Mouse (Mus musculus) heart, embryonic 16.5 days (tissue): ENCODE measurements around the gene Tmem200b. TPM values are rescaled to one million over a fixed set of nuclear protein-coding genes. Genes with fewer than 3 reads are reported as not detected.

Experiments
- ATAC-seq: fragments of 200-750 bp; cut with Nextera tagmentation; replicated peaks from 2 replicates; pipeline ENCODE4 v1.8.0; 2017; ENCODE audit warnings: moderate number of reproducible peaks; ENCODE audit not compliant: insufficient read depth, low FRiP score; ENCODE audit errors: extremely low read depth
- H3K27ac ChIP-seq: fragments of 300-500 bp; sonication (generic); 2 replicates; pipeline ENCODE4 v1.5.1; 2014; ENCODE audit warnings: mild to moderate bottlenecking, low read length, control low read depth, moderate library complexity
- H3K27me3 ChIP-seq: fragments of 300-500 bp; sonication (generic); 2 replicates; pipeline ENCODE4 v1.6.1; 2014; ENCODE audit warnings: low read length, mixed read lengths; ENCODE audit not compliant: control insufficient read depth, insufficient read depth
- H3K36me3 ChIP-seq: fragments of 300-500 bp; sonication (generic); 2 replicates; pipeline ENCODE4 v1.6.1; 2014; ENCODE audit not compliant: control insufficient read depth, insufficient read depth
- H3K4me1 ChIP-seq: fragments of 300-500 bp; sonication (generic); 2 replicates; pipeline ENCODE4 v1.6.1; 2014; ENCODE audit warnings: low read length, mixed read lengths; ENCODE audit not compliant: control insufficient read depth, insufficient read depth
- H3K4me2 ChIP-seq: fragments of 300-500 bp; sonication (generic); 2 replicates; pipeline ENCODE4 v1.6.1; 2014; ENCODE audit warnings: low read depth, mild to moderate bottlenecking, control low read depth, low read length
- H3K4me3 ChIP-seq: fragments of 300-500 bp; sonication (generic); 2 replicates; pipeline ENCODE4 v1.5.1; 2014; ENCODE audit warnings: mild to moderate bottlenecking, control low read depth, low read length
- H3K9ac ChIP-seq: fragments of 300-500 bp; sonication (generic); 2 replicates; pipeline ENCODE4 v1.6.1; 2014; ENCODE audit warnings: low read length, control low read depth
- H3K9me3 ChIP-seq: fragments of 300-500 bp; sonication (generic); replicated peaks from 2 replicates; pipeline ENCODE4 v1.6.1; 2016; ENCODE audit warnings: low read length; ENCODE audit not compliant: control insufficient read depth
- WGBS: fragments of 180-500 bp; shearing (Covaris S2); extraction: QIAGEN DNeasy Blood & Tissue Kit; methylation state at CpG from one replicate; pipeline ENCODE4 v1.1.7; 2014; 5-methylcytosine and 5-hydroxymethylcytosine counted together
- polyA plus RNA-seq: library from polyadenylated mRNA; unstranded; fragments of >200 nt; fragmentation: Nextera tagmentation; extraction: Ambion mirVana; gene quantifications from 2 replicates; pipeline ENCODE4 v1.2.1, GENCODE M21; 2015

The Tmem200b gene
- polyA plus RNA-seq, 1 experiment from 2014 or later = 0.30 TPM

DNA sequence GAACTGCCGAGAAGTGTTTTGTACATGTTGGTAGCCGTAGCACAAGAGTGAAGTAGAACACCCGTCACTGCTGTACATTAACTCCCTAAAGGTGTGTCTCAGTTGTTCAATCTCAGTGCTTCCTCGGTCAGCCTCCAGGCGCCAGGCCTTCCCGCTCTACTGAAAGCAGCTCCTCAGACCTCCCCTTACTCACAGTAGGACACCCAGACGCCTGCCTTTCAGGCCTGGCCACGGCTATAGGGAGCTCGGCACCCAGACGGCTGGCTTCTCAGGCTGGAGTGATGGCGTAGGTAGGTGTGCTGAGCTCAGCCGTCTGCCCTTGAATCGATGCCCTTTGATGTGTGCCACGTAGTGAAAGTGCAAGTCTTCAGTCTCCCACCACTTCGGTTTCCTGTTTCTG is 20.5 kb upstream of the Tmem200b start:
- no peak overlapping the region for H3K9ac ChIP-seq

DNA sequence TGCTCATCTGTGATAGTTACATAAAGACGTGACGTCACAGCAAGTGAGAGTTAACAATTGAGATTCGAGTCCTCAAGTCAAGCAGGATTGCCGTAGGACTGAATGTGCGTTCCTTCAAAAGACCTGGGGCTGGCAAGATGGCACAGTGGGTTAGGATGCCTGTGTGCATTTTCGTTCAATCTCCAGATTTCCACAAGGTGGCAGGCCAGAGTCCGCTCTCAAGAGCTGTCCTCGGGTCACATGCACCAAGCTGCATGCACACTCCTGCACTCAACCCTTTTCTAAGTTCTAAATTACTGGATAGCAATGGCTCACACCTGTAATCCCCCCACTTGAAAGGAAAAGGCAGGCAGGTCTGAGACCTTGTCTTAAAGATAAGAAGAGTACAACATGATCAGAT is 17.1 kb upstream of the Tmem200b start:
- ATAC-seq = peak; percentile 26; the same call in 1 of the 2 replicates
- H3K36me3 ChIP-seq = peaks cover 34% of the 10 kb centered on the region
- H3K9ac ChIP-seq = no peak overlapping the region
- peaks cover 5% of the 10 kb centered on the region for H3K9me3 ChIP-seq
- H3K4me2 ChIP-seq = no peak overlapping the region
- no peak overlapping the region for H3K27ac ChIP-seq
- WGBS = 62% methylated on average over 8 of the region's 8 CpGs
- no peak overlapping the region for H3K4me3 ChIP-seq
- H3K27me3 ChIP-seq = no peaks in the 10 kb centered on the region
- H3K4me1 ChIP-seq = no peaks in the 10 kb centered on the region; the same call in 1 of the 2 replicates

More for the DNA sequence above, 20.5 kb upstream of the Tmem200b start:
- Histone ChIP-seq H3K4me2 (no peak overlapping the region), H3K27me3 (no peaks in the 10 kb centered on the region), H3K27ac (no peak overlapping the region), H3K36me3 (peaks cover 54% of the 10 kb centered on the region), H3K9me3 (no peaks in the 10 kb centered on the region), H3K4me1 (peaks cover 10% of the 10 kb centered on the region), H3K4me3 (no peak overlapping the region)
- 86% methylated on average over 15 of the region's 15 CpGs for WGBS
- no peak for ATAC-seq

DNA sequence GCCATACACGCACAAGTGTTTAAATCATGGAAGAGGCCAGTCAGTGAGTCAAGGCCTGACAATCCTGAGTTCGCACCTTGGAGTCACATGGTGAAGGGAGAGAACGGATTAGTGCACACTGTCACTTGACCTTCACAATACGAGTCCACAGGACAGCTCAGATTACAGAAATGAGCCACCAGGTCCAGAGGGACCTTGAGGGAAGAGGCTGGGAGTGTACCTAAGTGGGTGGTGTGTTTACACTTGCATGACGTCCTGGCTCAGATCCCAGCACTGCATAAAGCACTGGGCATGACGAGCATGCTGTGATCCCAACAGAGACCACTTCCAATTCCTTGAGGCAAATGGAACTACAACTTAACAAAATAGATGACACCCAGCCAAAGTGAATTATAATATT is 15.1 kb upstream of the Tmem200b start:
- H3K4me3 ChIP-seq = no peak overlapping the region
- H3K27me3 ChIP-seq = no peaks in the 10 kb centered on the region
- no peak overlapping the region for H3K27ac ChIP-seq
- peaks cover 8% of the 10 kb centered on the region for H3K4me1 ChIP-seq
- H3K9ac ChIP-seq = no peak overlapping the region
- ATAC-seq = 0 out of 2 replicates have a peak, but pooled peaks have one; percentile 25
- H3K36me3 ChIP-seq = peaks cover 14% of the 10 kb centered on the region
- H3K9me3 ChIP-seq = peaks cover 5% of the 10 kb centered on the region
- 42% methylated on average over 6 of the region's 6 CpGs for WGBS
- no peak overlapping the region for H3K4me2 ChIP-seq

DNA sequence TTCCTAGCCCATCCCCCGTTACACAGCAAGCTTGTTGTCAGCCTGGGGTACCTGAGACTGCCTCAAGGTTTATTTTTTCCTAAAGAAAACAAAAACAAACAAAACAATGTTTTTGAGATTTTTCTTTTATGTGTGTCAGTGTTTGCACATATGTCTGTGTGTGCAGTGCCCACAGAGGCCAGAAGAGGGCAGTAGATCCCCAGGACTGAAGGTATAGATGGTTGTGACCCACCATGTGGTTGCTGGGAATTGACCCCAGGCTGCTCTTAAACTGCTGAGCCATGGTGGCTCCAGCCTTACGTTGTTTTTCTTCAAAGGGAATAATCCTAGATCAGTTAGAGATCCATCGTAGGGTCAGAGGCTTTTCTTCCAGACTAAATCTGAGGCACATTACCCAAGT is 13.7 kb upstream of the Tmem200b start:
- Histone ChIP-seq H3K4me1 (peaks cover 8% of the 10 kb centered on the region), H3K27ac (no peak overlapping the region), H3K36me3 (peaks cover 5% of the 10 kb centered on the region; the same call in 1 of the 2 replicates), H3K4me3 (no peak overlapping the region), H3K9ac (no peak overlapping the region), H3K4me2 (no peak overlapping the region), H3K9me3 (peaks cover 5% of the 10 kb centered on the region), H3K27me3 (no peaks in the 10 kb centered on the region)
- ATAC-seq = no peak
- WGBS = 94% methylated on average over 3 of the region's 3 CpGs

DNA sequence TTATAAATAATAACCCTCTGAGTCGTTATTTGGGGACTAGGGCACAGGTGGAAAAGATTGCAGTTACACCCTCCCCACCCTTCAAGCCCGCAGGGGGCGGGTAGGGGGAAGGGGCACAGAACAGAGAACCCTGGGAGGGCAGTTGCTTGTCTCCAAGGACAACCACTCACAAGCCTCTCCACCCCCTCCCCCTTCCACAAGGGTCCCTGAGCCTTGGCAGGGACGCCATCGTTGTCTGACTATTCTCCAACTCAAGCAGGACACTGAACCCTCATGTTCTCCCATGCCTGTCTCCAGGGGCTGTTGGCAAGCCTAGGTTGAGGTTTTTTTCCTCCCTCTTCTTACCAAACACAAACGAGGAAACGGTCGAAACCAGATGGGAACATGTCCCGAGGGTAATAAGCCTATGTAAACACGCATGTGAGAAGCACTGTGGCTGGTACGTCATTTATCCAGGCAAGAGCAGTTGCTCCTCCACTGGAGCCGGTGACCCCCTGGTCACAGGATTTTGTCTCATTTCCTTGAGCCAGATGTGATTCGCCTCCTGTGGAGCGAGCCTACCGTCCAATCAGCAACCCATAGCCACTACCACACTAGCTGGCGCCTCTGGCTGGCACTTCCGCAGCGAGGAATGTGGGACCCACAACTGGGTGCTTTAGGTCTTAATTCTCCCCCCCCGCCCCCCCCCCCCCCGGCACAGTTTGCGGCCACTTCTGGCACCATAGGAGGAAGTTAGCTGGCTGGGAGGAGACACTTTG is 11.2 kb upstream of the Tmem200b start:
- H3K27ac ChIP-seq = no peak overlapping the region
- no peak for ATAC-seq
- H3K4me3 ChIP-seq = peak overlapping the region; percentile 25; the same call in 1 of the 2 replicates
- no peaks in the 10 kb centered on the region; the same call in 1 of the 2 replicates for H3K36me3 ChIP-seq
- H3K4me1 ChIP-seq = peaks cover 14% of the 10 kb centered on the region
- H3K9ac ChIP-seq = peak overlapping the region; percentile 39
- H3K27me3 ChIP-seq = peaks cover 6% of the 10 kb centered on the region
- 9% methylated on average over 18 of the region's 21 CpGs for WGBS
- H3K9me3 ChIP-seq = peaks cover 5% of the 10 kb centered on the region
- H3K4me2 ChIP-seq = peak overlapping the region; percentile 54

DNA sequence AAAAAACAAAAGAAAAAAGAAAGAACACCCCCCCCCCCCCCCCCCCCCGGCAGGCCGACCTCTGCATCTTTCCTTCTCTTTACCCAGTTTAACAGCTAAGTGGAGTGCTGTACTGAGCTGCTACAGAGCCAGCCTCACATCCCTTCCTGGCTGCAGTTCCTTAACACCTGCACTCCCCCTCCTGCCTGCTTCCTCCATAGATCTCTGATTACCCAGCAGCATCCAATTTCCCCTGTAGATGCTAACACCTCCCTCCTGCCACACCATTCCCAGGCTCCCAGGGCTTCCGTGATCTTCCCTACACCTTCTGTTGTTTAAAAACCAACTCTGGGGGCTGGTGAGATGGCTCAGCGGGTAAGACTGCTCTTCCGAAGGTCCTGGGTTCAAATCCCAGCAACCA is 10.1 kb upstream of the Tmem200b start:
- ATAC-seq = no peak
- WGBS = 59% methylated on average over 3 of the region's 5 CpGs
- H3K4me2 ChIP-seq = no peak overlapping the region
- no peak overlapping the region for H3K9ac ChIP-seq
- peaks cover 14% of the 10 kb centered on the region for H3K27me3 ChIP-seq
- H3K4me3 ChIP-seq = no peak overlapping the region
- no peak overlapping the region for H3K27ac ChIP-seq
- peaks cover 5% of the 10 kb centered on the region for H3K9me3 ChIP-seq
- no peaks in the 10 kb centered on the region; the same call in 1 of the 2 replicates for H3K36me3 ChIP-seq
- peaks cover 20% of the 10 kb centered on the region for H3K4me1 ChIP-seq

DNA sequence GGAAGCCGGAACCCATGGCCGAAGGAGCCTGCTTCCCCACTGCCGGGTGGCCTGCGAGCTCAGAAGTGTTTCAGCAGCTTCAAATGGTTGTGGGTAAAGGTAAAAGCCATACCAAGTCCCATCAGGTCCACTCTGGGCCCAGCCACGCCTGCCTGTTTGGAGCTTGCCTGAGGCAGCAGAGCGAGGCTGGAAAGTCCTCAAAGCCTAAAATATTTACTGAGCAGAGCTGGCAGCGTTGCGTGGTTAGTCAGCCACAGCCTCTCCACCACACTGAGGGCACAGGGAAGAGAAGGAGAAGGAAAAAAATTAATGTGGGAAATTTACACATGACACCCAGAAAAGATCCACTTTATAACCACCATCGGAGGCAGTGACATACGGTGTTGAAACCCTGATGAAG is 8.0 kb upstream of the Tmem200b start:
- Histone ChIP-seq H3K27me3 (peaks cover 14% of the 10 kb centered on the region), H3K9me3 (no peaks in the 10 kb centered on the region), H3K4me1 (peaks cover 24% of the 10 kb centered on the region), H3K27ac (no peak overlapping the region), H3K4me2 (no peak overlapping the region), H3K9ac (no peak overlapping the region), H3K4me3 (no peak overlapping the region), H3K36me3 (no peaks in the 10 kb centered on the region)
- ATAC-seq = no peak
- 66% methylated on average over 10 of the region's 10 CpGs for WGBS

DNA sequence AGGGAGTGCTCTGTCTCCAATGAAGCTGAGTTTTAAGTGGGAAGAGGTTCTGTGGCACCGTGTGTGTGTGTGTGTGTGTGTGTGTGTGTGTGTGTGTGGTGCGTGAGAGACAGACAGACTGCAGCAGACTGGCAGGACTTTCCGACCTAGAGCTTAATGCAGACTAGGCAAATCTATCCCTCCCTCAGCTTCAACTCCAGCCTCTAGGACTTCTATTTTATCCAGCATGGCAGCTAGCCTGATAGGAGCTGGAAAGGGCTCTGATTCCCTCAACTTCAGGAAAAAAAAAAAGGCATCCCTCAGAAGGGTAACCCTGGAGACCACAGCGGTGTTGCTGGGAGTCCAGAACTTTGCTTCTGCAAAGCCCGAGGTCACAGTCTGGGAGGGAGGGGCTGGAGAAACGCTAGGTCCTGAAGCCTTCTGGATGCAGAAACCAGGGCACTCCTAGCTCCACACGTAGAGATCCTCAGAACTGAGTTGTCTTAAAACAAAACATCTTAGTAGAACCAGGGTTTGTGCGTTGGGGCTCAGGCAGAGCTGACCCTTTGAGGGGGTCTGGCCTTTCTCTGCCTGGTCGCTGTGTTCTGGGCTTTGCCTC is 7.4 kb upstream of the Tmem200b start:
- Histone ChIP-seq H3K9ac (no peak overlapping the region), H3K4me1 (peaks cover 30% of the 10 kb centered on the region), H3K27me3 (peaks cover 14% of the 10 kb centered on the region), H3K4me2 (no peak overlapping the region), H3K36me3 (no peaks in the 10 kb centered on the region), H3K9me3 (no peaks in the 10 kb centered on the region), H3K27ac (no peak overlapping the region), H3K4me3 (no peak overlapping the region)
- ATAC-seq = no peak
- WGBS = 31% methylated on average over 9 of the region's 9 CpGs

DNA sequence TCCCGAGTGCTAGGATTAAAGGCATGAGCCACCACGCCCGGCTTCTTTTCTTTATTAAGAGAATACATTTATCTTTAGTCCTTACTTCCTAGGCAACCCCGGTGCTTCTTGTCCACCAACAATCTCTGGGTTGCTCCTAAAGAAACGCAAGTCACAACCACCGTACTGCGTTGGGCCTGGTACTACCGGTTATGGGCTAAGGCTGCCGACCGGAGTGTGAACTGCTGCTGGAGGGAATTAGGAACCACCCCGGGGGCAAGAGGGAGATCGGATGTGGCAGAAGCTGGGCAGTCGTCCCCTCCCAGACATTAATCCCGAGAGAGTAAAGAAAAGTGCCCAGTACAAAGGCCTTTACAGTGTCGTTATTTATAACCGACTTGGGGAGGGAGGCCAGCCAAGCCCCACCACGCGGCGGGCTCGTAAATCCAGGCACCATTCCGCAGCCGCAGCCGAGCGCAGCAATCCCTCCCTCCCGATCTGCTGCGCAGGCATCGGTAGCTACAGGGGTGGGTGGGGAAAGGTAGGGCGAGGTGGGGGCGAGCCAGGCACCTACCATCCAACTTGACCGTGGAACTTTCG is 6.6 kb upstream of the Tmem200b start:
- H3K9me3 ChIP-seq = no peaks in the 10 kb centered on the region
- H3K4me3 ChIP-seq = peak overlapping the region; percentile 40
- no peak for ATAC-seq
- H3K4me2 ChIP-seq = peak overlapping the region; percentile 63
- H3K27me3 ChIP-seq = peaks cover 14% of the 10 kb centered on the region
- H3K9ac ChIP-seq = peak overlapping the region; percentile 61
- H3K4me1 ChIP-seq = peaks cover 38% of the 10 kb centered on the region
- H3K36me3 ChIP-seq = no peaks in the 10 kb centered on the region
- no peak overlapping the region for H3K27ac ChIP-seq
- WGBS = 7% methylated on average over 31 of the region's 31 CpGs
